ENCODE assay signal across 8 mouse cellular contexts in the genomic region with DNA sequence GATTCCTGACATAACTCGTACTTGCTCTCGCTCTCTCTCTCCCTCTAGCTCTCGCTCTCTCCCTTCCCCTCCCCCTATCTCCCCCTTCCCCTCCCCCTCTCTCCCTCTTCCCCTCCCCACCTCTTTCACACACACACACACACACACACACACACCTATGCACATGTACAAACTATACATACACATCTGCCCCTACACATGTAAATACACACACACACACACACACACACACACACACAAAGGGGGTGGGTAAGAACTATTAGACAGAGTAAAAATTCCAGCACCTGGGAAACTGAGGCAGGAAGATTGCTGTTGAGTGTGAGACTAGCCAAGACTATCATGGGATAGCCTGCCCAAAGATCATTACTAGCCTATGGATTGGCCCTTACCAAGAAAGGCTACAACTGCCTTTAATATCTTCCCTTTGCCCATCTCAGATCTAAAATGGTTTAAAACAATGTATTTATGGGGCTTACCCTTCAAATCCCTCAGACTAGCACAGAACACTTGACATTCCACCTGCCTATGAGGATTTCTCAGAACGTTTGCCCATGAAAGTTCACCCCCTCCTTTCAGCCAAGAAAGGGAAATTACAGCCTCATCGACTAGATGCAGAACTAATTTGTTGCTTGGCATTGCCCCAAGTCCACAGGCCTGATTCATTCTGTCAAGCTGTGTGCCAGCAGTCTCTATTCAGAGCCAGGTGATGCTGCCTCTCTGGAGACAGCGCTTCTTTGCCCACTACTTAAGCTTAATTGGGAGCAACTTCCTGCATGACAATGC.
DNase-seq lines count a peak whose midpoint lies in the region; ATAC-seq lines count a peak whose summit lies in the region.

No protein-coding gene starts in this region.

- no peaks in the 10 kb centered on the region for H3K9me3 ChIP-seq in midbrain, embryonic 12.5 days
- no peaks in the 10 kb centered on the region for H3K9me3 ChIP-seq in midbrain, embryonic 10.5 days (replicated peaks)

- H3K9ac ChIP-seq in midbrain, embryonic 12.5 days (replicated peaks): no peak overlapping the region

- ATAC-seq in midbrain, embryonic 12.5 days (ENCODE audit: low FRiP score, low read depth): peak; percentile 47; the same call in 1 of the 2 replicates
- ATAC-seq in megakaryocyte progenitor cell, adult 5-6 weeks (replicated peaks; ENCODE audit: poor library complexity): no peak

- H3K4me3 ChIP-seq in midbrain, embryonic 12.5 days: no peak overlapping the region
- no peak overlapping the region for H3K4me3 ChIP-seq in midbrain, embryonic 10.5 days

- H3K4me1 ChIP-seq in midbrain, embryonic 12.5 days: no peaks in the 10 kb centered on the region
- no peaks in the 10 kb centered on the region; the same call in 1 of the 2 replicates for H3K4me1 ChIP-seq in midbrain, embryonic 10.5 days

- H3K27ac ChIP-seq in midbrain, embryonic 12.5 days (replicated peaks): no peak overlapping the region
- no peak overlapping the region for H3K27ac ChIP-seq in midbrain, embryonic 10.5 days (replicated peaks)

- DNase-seq in midbrain, embryonic 10.5 days (ENCODE audit: low spot score): no peak
- peak; percentile 38 for DNase-seq in cerebellum, adult 9-11 months
- peak; percentile 24 for DNase-seq in layer of hippocampus, adult 9-11 months
- DNase-seq in right cerebral cortex, postnatal 10 days (ENCODE audit: low spot score in 2 of 2): peak; percentile 63 to 74
- no peak for DNase-seq in lung, postnatal 4 days
- DNase-seq in heart, adult 18-20 months: no peak

- H3K4me2 ChIP-seq in midbrain, embryonic 12.5 days (replicated peaks): no peak overlapping the region

- WGBS in midbrain, embryonic 12.5 days: 76% methylated on average over 6 of the region's 6 CpGs
- 79% methylated on average over 6 of the region's 6 CpGs for WGBS in midbrain, embryonic 10.5 days

- no peaks in the 10 kb centered on the region for H3K36me3 ChIP-seq in midbrain, embryonic 12.5 days
- no peaks in the 10 kb centered on the region for H3K36me3 ChIP-seq in midbrain, embryonic 10.5 days

- H3K27me3 ChIP-seq in midbrain, embryonic 12.5 days: no peaks in the 10 kb centered on the region
- H3K27me3 ChIP-seq in midbrain, embryonic 10.5 days (ENCODE audit: low read depth, poor library complexity, severe bottlenecking): no peaks in the 10 kb centered on the region

Comparison
In these comparisons a context has a peak if more than half of its experiments do, and no peak if none do; other contexts are left out.
1. DNase-seq: peak in cerebellum, adult 9-11 months (single experiment), layer of hippocampus, adult 9-11 months (single experiment) and right cerebral cortex, postnatal 10 days (2 of 2); none in midbrain, embryonic 10.5 days (single experiment), lung, postnatal 4 days (0 of 2) and heart, adult 18-20 months (0 of 2).